Mouse (Mus musculus): ENCODE data around the gene Cldn15.

- TF ChIP-seq CTCF (IDR thresholded peaks at IDR 0.05; ENCODE audit: extremely low read depth, insufficient read depth, insufficient read length, insufficient replicate concordance) (peak; percentile 91; the same call in 1 of the 2 replicates), POLR2A (IDR thresholded peaks at IDR 0.05; ENCODE audit: low read depth, low read length) (no peak)
These were observed 3.9 kb upstream of the Cldn15 start for GRCm38 (mm10) chr5:136962501-136962900.

Measured in spleen, adult 2 months (tissue).